Mouse (Mus musculus): ENCODE data around the gene Ppp2r2c. TPM values are rescaled to one million over a fixed set of nuclear protein-coding genes. Genes with fewer than 3 reads are reported as not detected.

The Ppp2r2c gene
- polyA plus RNA-seq, 1 experiment from 2014 or later, result not detected

- H3K4me3 ChIP-seq (ENCODE audit: control insufficient read depth in 1 of 2, insufficient read depth in 1 of 2, low read depth in 1 of 2, low read length in 2 of 2), result no peak overlapping the region
- WGBS, result 68% methylated on average over 7 of the region's 7 CpGs
- peaks cover 3 to 4% of the 10 kb centered on the region in 2 experiments; a peak in 2 of 4 replicates for H3K4me1 ChIP-seq (ENCODE audit: control insufficient read depth in 2 of 2, insufficient read depth in 2 of 2, low read length in 2 of 2)
- no peak for ATAC-seq (ENCODE audit: insufficient number of reproducible peaks, insufficient read depth, low FRiP score, low read depth)
- no peaks in the 10 kb centered on the region for H3K36me3 ChIP-seq (ENCODE audit: control insufficient read depth, insufficient read depth, low read length)
- no peak overlapping the region for H3K4me2 ChIP-seq (ENCODE audit: low read length)
- no peak overlapping the region for H3K27ac ChIP-seq (replicated peaks in 1 of 2; ENCODE audit: control insufficient read depth in 1 of 2, insufficient read depth in 1 of 2, low read depth in 2 of 2, low read length in 2 of 2)
- peaks cover 7% of the 10 kb centered on the region for H3K27me3 ChIP-seq (ENCODE audit: control insufficient read depth, insufficient read depth, low read length)
- H3K9ac ChIP-seq (ENCODE audit: low read length), result no peak overlapping the region
- H3K9me3 ChIP-seq (ENCODE audit: control insufficient read depth, low read length), result no peaks in the 10 kb centered on the region
Measured at GRCm38 (mm10) chr5:36918016-36918415, 49.7 kb downstream of the Ppp2r2c start.

GRCm38 (mm10) chr5:36920072-36920471 lies 51.8 kb downstream of the Ppp2r2c start:
- Histone ChIP-seq H3K36me3 (ENCODE audit: control insufficient read depth, insufficient read depth, low read length) (no peaks in the 10 kb centered on the region), H3K9me3 (ENCODE audit: control insufficient read depth, low read length) (no peaks in the 10 kb centered on the region), H3K4me2 (ENCODE audit: low read length) (no peak overlapping the region), H3K4me3 (ENCODE audit: control insufficient read depth in 1 of 2, insufficient read depth in 1 of 2, low read depth in 1 of 2, low read length in 2 of 2) (no peak overlapping the region), H3K9ac (ENCODE audit: low read length) (no peak overlapping the region), H3K27me3 (ENCODE audit: control insufficient read depth, insufficient read depth, low read length) (no peaks in the 10 kb centered on the region), H3K27ac (replicated peaks in 1 of 2; ENCODE audit: control insufficient read depth in 1 of 2, insufficient read depth in 1 of 2, low read depth in 2 of 2, low read length in 2 of 2) (no peak overlapping the region), H3K4me1 (ENCODE audit: control insufficient read depth in 2 of 2, insufficient read depth in 2 of 2, low read length in 2 of 2) (peaks cover 19 to 20% of the 10 kb centered on the region in 2 experiments)
- ATAC-seq (ENCODE audit: insufficient number of reproducible peaks, insufficient read depth, low FRiP score, low read depth), result no peak
- WGBS, result 39% methylated on average over 1 of the region's 1 CpGs

DNA sequence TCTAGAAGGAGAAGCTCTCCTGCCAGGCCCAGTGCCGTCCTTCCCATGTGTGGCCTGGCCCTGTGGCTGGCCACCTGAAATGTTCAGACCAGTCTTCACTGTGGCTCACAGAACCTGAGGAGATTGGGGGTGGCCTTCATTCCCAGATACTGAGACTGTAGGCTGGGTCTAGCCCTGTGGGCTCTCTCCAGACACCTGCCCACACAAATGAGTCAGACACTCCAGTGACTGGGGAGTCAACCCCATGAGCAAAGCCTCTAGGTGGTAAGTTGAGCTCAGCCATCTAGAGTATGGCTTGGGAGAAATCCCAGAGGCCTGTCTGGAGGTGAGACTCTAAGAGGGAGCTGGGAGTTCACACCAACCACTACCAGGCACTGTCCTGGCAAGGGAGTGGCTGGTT lies 53.6 kb downstream of the Ppp2r2c start:
- H3K4me1 ChIP-seq (ENCODE audit: control insufficient read depth in 2 of 2, insufficient read depth in 2 of 2, low read length in 2 of 2), result peaks cover 19 to 20% of the 10 kb centered on the region in 2 experiments
- no peaks in the 10 kb centered on the region for H3K36me3 ChIP-seq (ENCODE audit: control insufficient read depth, insufficient read depth, low read length)
- H3K27me3 ChIP-seq (ENCODE audit: control insufficient read depth, insufficient read depth, low read length), result no peaks in the 10 kb centered on the region
- no peak overlapping the region for H3K4me3 ChIP-seq (ENCODE audit: control insufficient read depth in 1 of 2, insufficient read depth in 1 of 2, low read depth in 1 of 2, low read length in 2 of 2)
- no peak overlapping the region for H3K9ac ChIP-seq (ENCODE audit: low read length)
- H3K9me3 ChIP-seq (ENCODE audit: control insufficient read depth, low read length), result no peaks in the 10 kb centered on the region
- H3K27ac ChIP-seq (replicated peaks in 1 of 2; ENCODE audit: control insufficient read depth in 1 of 2, insufficient read depth in 1 of 2, low read depth in 2 of 2, low read length in 2 of 2), result no peak overlapping the region
- no peak for ATAC-seq (ENCODE audit: insufficient number of reproducible peaks, insufficient read depth, low FRiP score, low read depth)
- WGBS, result 89% methylated on average over 1 of the region's 1 CpGs
- no peak overlapping the region for H3K4me2 ChIP-seq (ENCODE audit: low read length)

DNA sequence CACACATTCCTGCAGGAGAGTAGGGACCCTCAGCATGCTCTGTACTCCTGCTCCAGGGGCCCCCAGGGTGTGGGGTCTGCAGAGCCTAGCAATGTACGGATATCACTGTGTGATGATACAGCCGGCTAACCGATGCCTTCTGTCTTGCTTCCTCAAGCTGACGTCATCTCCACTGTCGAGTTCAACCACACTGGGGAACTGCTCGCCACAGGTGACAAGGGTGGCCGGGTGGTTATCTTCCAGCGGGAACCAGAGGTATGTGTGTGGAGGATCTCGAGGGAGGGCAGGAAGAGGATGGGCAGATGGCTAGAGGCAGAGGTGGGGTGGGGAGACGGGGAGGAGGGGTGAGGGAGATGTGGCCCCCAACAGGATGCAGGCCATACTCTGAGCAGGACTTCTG lies 54.5 kb downstream of the Ppp2r2c start:
- Histone ChIP-seq H3K27me3 (ENCODE audit: control insufficient read depth, insufficient read depth, low read length) (no peaks in the 10 kb centered on the region), H3K9me3 (ENCODE audit: control insufficient read depth, low read length) (no peaks in the 10 kb centered on the region), H3K36me3 (ENCODE audit: control insufficient read depth, insufficient read depth, low read length) (no peaks in the 10 kb centered on the region), H3K4me3 (ENCODE audit: control insufficient read depth in 1 of 2, insufficient read depth in 1 of 2, low read depth in 1 of 2, low read length in 2 of 2) (no peak overlapping the region), H3K4me2 (ENCODE audit: low read length) (no peak overlapping the region), H3K9ac (ENCODE audit: low read length) (no peak overlapping the region), H3K4me1 (ENCODE audit: control insufficient read depth in 2 of 2, insufficient read depth in 2 of 2, low read length in 2 of 2) (peaks cover 19 to 20% of the 10 kb centered on the region in 2 experiments), H3K27ac (replicated peaks in 1 of 2; ENCODE audit: control insufficient read depth in 1 of 2, insufficient read depth in 1 of 2, low read depth in 2 of 2, low read length in 2 of 2) (no peak overlapping the region)
- no peak for ATAC-seq (ENCODE audit: insufficient number of reproducible peaks, insufficient read depth, low FRiP score, low read depth)
- WGBS, result 50% methylated on average over 10 of the region's 10 CpGs

DNA sequence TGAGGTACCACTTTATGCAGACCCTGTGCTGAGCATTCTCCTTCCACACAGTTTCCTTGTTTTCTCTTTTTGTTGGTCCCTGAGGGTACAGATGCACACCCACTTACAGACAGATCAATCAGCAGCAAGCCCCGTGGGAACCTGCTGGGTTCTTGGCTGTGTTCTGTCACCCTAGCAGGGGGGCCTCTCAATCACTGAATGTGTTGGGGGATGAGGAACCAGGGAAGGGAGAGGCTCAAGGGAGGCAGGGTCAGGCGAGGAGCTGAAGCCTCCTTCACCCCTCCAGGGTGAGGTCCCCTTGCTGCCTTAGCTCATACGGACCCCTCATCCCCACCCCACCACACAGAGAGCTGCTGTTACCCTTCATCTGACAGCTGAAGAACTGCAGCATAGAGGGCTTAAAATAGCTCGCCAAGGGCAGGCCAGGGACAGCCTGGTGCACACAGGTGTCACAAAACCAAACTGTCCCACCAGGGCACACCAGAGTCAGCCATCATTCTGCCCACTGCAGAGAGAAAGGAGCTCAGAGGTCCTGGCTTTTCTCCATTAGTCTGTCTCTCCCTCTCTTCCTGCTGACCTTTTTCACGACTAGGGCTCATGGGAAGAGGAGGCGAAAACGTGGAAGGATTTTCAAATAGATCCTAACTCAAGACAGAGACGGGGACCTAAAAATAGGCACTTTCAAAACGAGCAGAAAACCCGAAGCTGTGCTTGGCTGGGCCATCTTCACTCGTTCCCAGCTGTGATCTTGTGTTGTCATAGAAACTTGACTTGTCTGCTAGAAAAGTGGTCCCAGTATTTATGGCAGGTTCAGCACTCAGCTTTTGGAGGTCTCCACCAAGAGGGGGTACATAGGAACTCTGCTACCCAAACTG lies 55.8 kb downstream of the Ppp2r2c start:
- WGBS, result 21% methylated on average over 11 of the region's 11 CpGs
- Histone ChIP-seq H3K4me2 (ENCODE audit: low read length) (peak overlapping the region; percentile 30), H3K9me3 (ENCODE audit: control insufficient read depth, low read length) (no peaks in the 10 kb centered on the region), H3K9ac (ENCODE audit: low read length) (no peak overlapping the region), H3K4me1 (ENCODE audit: control insufficient read depth in 2 of 2, insufficient read depth in 2 of 2, low read length in 2 of 2) (peaks cover 17 to 20% of the 10 kb centered on the region in 2 experiments), H3K36me3 (ENCODE audit: control insufficient read depth, insufficient read depth, low read length) (no peaks in the 10 kb centered on the region), H3K27me3 (ENCODE audit: control insufficient read depth, insufficient read depth, low read length) (no peaks in the 10 kb centered on the region), H3K4me3 (ENCODE audit: control insufficient read depth in 1 of 2, insufficient read depth in 1 of 2, low read depth in 1 of 2, low read length in 2 of 2) (no peak overlapping the region), H3K27ac (replicated peaks in 1 of 2; ENCODE audit: control insufficient read depth in 1 of 2, insufficient read depth in 1 of 2, low read depth in 2 of 2, low read length in 2 of 2) (peak overlapping the region; percentile 56 to 66)
- peak; percentile 63 for ATAC-seq (ENCODE audit: insufficient number of reproducible peaks, insufficient read depth, low FRiP score, low read depth)

GRCm38 (mm10) chr5:36928701-36929100 lies 60.4 kb downstream of the Ppp2r2c start:
- H3K36me3 ChIP-seq (ENCODE audit: control insufficient read depth, insufficient read depth, low read length), result no peaks in the 10 kb centered on the region
- no peak overlapping the region for H3K27ac ChIP-seq (replicated peaks in 1 of 2; ENCODE audit: control insufficient read depth in 1 of 2, insufficient read depth in 1 of 2, low read depth in 2 of 2, low read length in 2 of 2)
- no peak overlapping the region for H3K9ac ChIP-seq (ENCODE audit: low read length)
- 53% methylated on average over 4 of the region's 4 CpGs for WGBS
- no peaks in the 10 kb centered on the region for H3K27me3 ChIP-seq (ENCODE audit: control insufficient read depth, insufficient read depth, low read length)
- H3K9me3 ChIP-seq (ENCODE audit: control insufficient read depth, low read length), result no peaks in the 10 kb centered on the region
- no peak overlapping the region for H3K4me3 ChIP-seq (ENCODE audit: control insufficient read depth in 1 of 2, insufficient read depth in 1 of 2, low read depth in 1 of 2, low read length in 2 of 2)
- no peak for ATAC-seq (ENCODE audit: insufficient number of reproducible peaks, insufficient read depth, low FRiP score, low read depth)
- no peak overlapping the region for H3K4me2 ChIP-seq (ENCODE audit: low read length)
- H3K4me1 ChIP-seq (ENCODE audit: control insufficient read depth in 2 of 2, insufficient read depth in 2 of 2, low read length in 2 of 2), result peaks cover 10% of the 10 kb centered on the region in 2 experiments

- Histone ChIP-seq H3K4me3 (ENCODE audit: control insufficient read depth in 1 of 2, insufficient read depth in 1 of 2, low read depth in 1 of 2, low read length in 2 of 2) (no peak overlapping the region), H3K9ac (ENCODE audit: low read length) (no peak overlapping the region), H3K27ac (replicated peaks in 1 of 2; ENCODE audit: control insufficient read depth in 1 of 2, insufficient read depth in 1 of 2, low read depth in 2 of 2, low read length in 2 of 2) (no peak overlapping the region), H3K4me2 (ENCODE audit: low read length) (no peak overlapping the region), H3K4me1 (ENCODE audit: control insufficient read depth in 2 of 2, insufficient read depth in 2 of 2, low read length in 2 of 2) (peaks cover 4 to 5% of the 10 kb centered on the region in 2 experiments), H3K36me3 (ENCODE audit: control insufficient read depth, insufficient read depth, low read length) (no peaks in the 10 kb centered on the region), H3K9me3 (ENCODE audit: control insufficient read depth, low read length) (no peaks in the 10 kb centered on the region), H3K27me3 (ENCODE audit: control insufficient read depth, insufficient read depth, low read length) (no peaks in the 10 kb centered on the region)
- WGBS, result 65% methylated on average over 3 of the region's 3 CpGs
- ATAC-seq (ENCODE audit: insufficient number of reproducible peaks, insufficient read depth, low FRiP score, low read depth), result no peak
Measured at GRCm38 (mm10) chr5:36929376-36929775, 61.1 kb downstream of the Ppp2r2c start.
